In genomic region chr4:43507938-43508665, GRCm38 (mm10) we compare ENCODE assay signal across 8 mouse cellular contexts. TPM values are rescaled to one million over a fixed set of nuclear protein-coding genes. Genes with fewer than 3 reads are reported as not detected.
DNase-seq lines count a peak whose midpoint lies in the region; ATAC-seq and TF ChIP-seq lines count a peak whose summit lies in the region.

No protein-coding gene starts in this region.

- H3K27me3 ChIP-seq in heart, embryonic 14.5 days (ENCODE audit: control insufficient read depth, insufficient read depth, low read length), result no peaks in the 10 kb centered on the region
- H3K27me3 ChIP-seq in hindbrain, postnatal 0 days (ENCODE audit: insufficient read depth, low read length), result 0 out of 2 replicates have a peak, but pooled peaks cover 4% of the 10 kb centered on the region

- peak overlapping the region; percentile 76 for H3K9ac ChIP-seq in heart, embryonic 14.5 days (ENCODE audit: low read length)
- 0 out of 2 replicates have a peak overlapping the region, but pooled peaks have one; percentile 10 for H3K9ac ChIP-seq in hindbrain, postnatal 0 days (replicated peaks; ENCODE audit: low read length)

- 4% methylated on average over 21 of the region's 22 CpGs for WGBS in heart, embryonic 14.5 days
- 14% methylated on average over 21 of the region's 22 CpGs for WGBS in hindbrain, postnatal 0 days
- WGBS in macrophage (ENCODE audit: missing documents), result 5% methylated on average over 19 of the region's 22 CpGs

- H3K36me3 ChIP-seq in heart, embryonic 14.5 days (ENCODE audit: control insufficient read depth, insufficient read depth, low read length), result no peaks in the 10 kb centered on the region
- H3K36me3 ChIP-seq in hindbrain, postnatal 0 days (ENCODE audit: insufficient read depth, low read length), result no peaks in the 10 kb centered on the region
- H3K36me3 ChIP-seq in macrophage (ENCODE audit: inconsistent target), result no peaks in the 10 kb centered on the region

- H3K79me2 ChIP-seq in macrophage (ENCODE audit: inconsistent target), result no peaks in the 10 kb centered on the region

- ATAC-seq in heart, embryonic 14.5 days (ENCODE audit: insufficient number of reproducible peaks, insufficient read depth, low FRiP score, low read depth), result peak; percentile 25; the same call in 1 of the 2 replicates
- ATAC-seq in hindbrain, postnatal 0 days, result peak; percentile 34; the same call in 1 of the 2 replicates

- peak overlapping the region; percentile 63 to 69; a peak in 3 of 4 replicates for H3K27ac ChIP-seq in heart, embryonic 14.5 days (replicated peaks in 1 of 2; ENCODE audit: control insufficient read depth in 1 of 2, insufficient read depth in 1 of 2, low read depth in 2 of 2, low read length in 2 of 2)
- H3K27ac ChIP-seq in hindbrain, postnatal 0 days, result no peak overlapping the region
- peak overlapping the region; percentile 64 for H3K27ac ChIP-seq in macrophage

- peak overlapping the region; percentile 55 to 74 for H3K4me3 ChIP-seq in heart, embryonic 14.5 days (ENCODE audit: control insufficient read depth in 1 of 2, insufficient read depth in 1 of 2, low read depth in 1 of 2, low read length in 2 of 2)
- H3K4me3 ChIP-seq in hindbrain, postnatal 0 days (ENCODE audit: low read length), result peak overlapping the region; percentile 21
- H3K4me3 ChIP-seq in macrophage (ENCODE audit: inconsistent target), result peak overlapping the region; percentile 62

- H3K4me1 ChIP-seq in heart, embryonic 14.5 days (ENCODE audit: control insufficient read depth in 2 of 2, insufficient read depth in 2 of 2, low read length in 2 of 2), result peaks cover 12 to 18% of the 10 kb centered on the region in 2 experiments
- H3K4me1 ChIP-seq in hindbrain, postnatal 0 days (ENCODE audit: insufficient read depth, low read length), result peaks cover 7% of the 10 kb centered on the region; the same call in 1 of the 2 replicates

- TF ChIP-seq CTCF in hindbrain, postnatal 0 days (IDR thresholded peaks at IDR 0.05; ENCODE audit: low read depth), result no peak

- H3K4me2 ChIP-seq in heart, embryonic 14.5 days (ENCODE audit: low read length), result peak overlapping the region; percentile 91
- H3K4me2 ChIP-seq in hindbrain, postnatal 0 days (ENCODE audit: low read depth, low read length), result peak overlapping the region; percentile 53

- H3K9me3 ChIP-seq in heart, embryonic 14.5 days (ENCODE audit: control insufficient read depth, low read length), result no peaks in the 10 kb centered on the region
- no peaks in the 10 kb centered on the region for H3K9me3 ChIP-seq in hindbrain, postnatal 0 days (ENCODE audit: low read length)

- DNase-seq in heart, postnatal 4 days, result no peak
- peak; percentile 54 to 55 for DNase-seq in cerebellum, postnatal 25 days
- DNase-seq in hindbrain, postnatal 0 days (ENCODE audit: low spot score), result no peak
- DNase-seq in frontal cortex, adult 2 months (ENCODE audit: extremely low spot score in 1 of 2, low spot score in 1 of 2), result no peak
- DNase-seq in left cerebral cortex, adult 11 months (ENCODE audit: low spot score), result no peak
- no peak for DNase-seq in right cerebral cortex, postnatal 36 days (ENCODE audit: low spot score in 2 of 2)

RNA-seq across cellular contexts. Expression of gene Car9, which starts 1.3 kb away (rescaled TPM):
- polyA plus RNA-seq in heart, embryonic 14.5 days (2014; fragmentation: Nextera tagmentation; extraction: Ambion mirVana), result 2.1 and 2.4 TPM in 2 replicates
- under 1 TPM; 0.74 to 0.97 TPM for total RNA-seq in heart, postnatal 4 days (2021)
- 0.26 TPM in 1 of 2 replicates, not detected in the other for total RNA-seq in hindbrain, postnatal 0 days (2014; rRNA removed)
- polyA plus RNA-seq in hindbrain, postnatal 0 days (2015; fragmentation: Nextera tagmentation; extraction: Ambion mirVana), result 0.50 and 1.1 TPM in 2 replicates
- total RNA-seq in macrophage (2018; cell fraction: chromatin; rRNA removed), result 10 to 100 TPM in 8 of 26 experiments, 1 to 10 TPM in 17, under 1 TPM in 1; 0.49 to 20.4 (median 6.1) TPM
- 1 to 10 TPM; 2.9 to 7.9 (median 4.4) TPM for total RNA-seq in macrophage (2018; cell fraction: cytosol; rRNA removed)
- 10 to 100 TPM in 7 of 26 experiments, 1 to 10 TPM in 16, under 1 TPM in 3; 0.75 to 14.9 (median 5.7) TPM for total RNA-seq in macrophage (2018; cell fraction: nucleus; rRNA removed)
- polyA plus RNA-seq in macrophage (2018), result 3.0 to 7.4 TPM (median 4.9 TPM) in 3 replicates
- 0.11 and 0.14 TPM in 2 replicates for polyA plus RNA-seq in frontal cortex, adult 2 months (2012; rRNA removed)

RNA-seq across cellular contexts. Expression of gene Arhgef39, which starts 8.6 kb away (rescaled TPM):
- polyA plus RNA-seq in heart, embryonic 14.5 days (2014; fragmentation: Nextera tagmentation; extraction: Ambion mirVana), result 28.7 and 31.0 TPM in 2 replicates
- total RNA-seq in heart, postnatal 4 days (2021), result 10 to 100 TPM; 14.0 to 15.7 TPM
- 6.9 and 20.6 TPM in 2 replicates for total RNA-seq in hindbrain, postnatal 0 days (2014; rRNA removed)
- polyA plus RNA-seq in hindbrain, postnatal 0 days (2015; fragmentation: Nextera tagmentation; extraction: Ambion mirVana), result 4.5 and 8.0 TPM in 2 replicates
- total RNA-seq in macrophage (2018; cell fraction: chromatin; rRNA removed), result 10 to 100 TPM in 8 of 26 experiments, 1 to 10 TPM in 17, under 1 TPM in 1; 0.74 to 16.2 (median 6.9) TPM
- 1 to 10 TPM in 22 of 26 experiments, under 1 TPM in 4; 0.24 to 3.3 (median 1.3) TPM for total RNA-seq in macrophage (2018; cell fraction: cytosol; rRNA removed)
- total RNA-seq in macrophage (2018; cell fraction: nucleus; rRNA removed), result 10 to 100 TPM in 4 of 26 experiments, 1 to 10 TPM in 20, under 1 TPM in 1, not detected in 1; 0.58 to 20.9 (median 6.2) TPM
- polyA plus RNA-seq in macrophage (2018), result 0.69 to 2.4 TPM (median 1.2 TPM) in 3 replicates
- 1.3 and 1.6 TPM in 2 replicates for polyA plus RNA-seq in frontal cortex, adult 2 months (2012; rRNA removed)

RNA-seq across cellular contexts. Expression of gene Ccdc107, which starts 15.4 kb away (rescaled TPM):
- 76.5 and 85.8 TPM in 2 replicates for polyA plus RNA-seq in heart, embryonic 14.5 days (2014; fragmentation: Nextera tagmentation; extraction: Ambion mirVana)
- 10 to 100 TPM; 33.3 to 36.9 TPM for total RNA-seq in heart, postnatal 4 days (2021)
- 36.6 and 89.9 TPM in 2 replicates for total RNA-seq in hindbrain, postnatal 0 days (2014; rRNA removed)
- polyA plus RNA-seq in hindbrain, postnatal 0 days (2015; fragmentation: Nextera tagmentation; extraction: Ambion mirVana), result 104 and 108 TPM in 2 replicates
- total RNA-seq in macrophage (2018; cell fraction: chromatin; rRNA removed), result 10 to 100 TPM in 21 of 26 experiments, 1 to 10 TPM in 5; 3.7 to 31.8 (median 17.7) TPM
- 10 to 100 TPM; 15.7 to 30.8 (median 22.4) TPM for total RNA-seq in macrophage (2018; cell fraction: cytosol; rRNA removed)
- total RNA-seq in macrophage (2018; cell fraction: nucleus; rRNA removed), result 10 to 100 TPM in 25 of 26 experiments, 1 to 10 TPM in 1; 7.9 to 38.1 (median 20.2) TPM
- 24.0 to 38.6 TPM (median 24.2 TPM) in 3 replicates for polyA plus RNA-seq in macrophage (2018)
- 88.4 and 126 TPM in 2 replicates for polyA plus RNA-seq in frontal cortex, adult 2 months (2012; rRNA removed)

RNA-seq across cellular contexts. Expression of gene Tpm2, which starts 15.5 kb away (rescaled TPM):
- 142 and 159 TPM in 2 replicates for polyA plus RNA-seq in heart, embryonic 14.5 days (2014; fragmentation: Nextera tagmentation; extraction: Ambion mirVana)
- 100 to 1,000 TPM; 104 to 136 TPM for total RNA-seq in heart, postnatal 4 days (2021)
- 2.4 and 5.9 TPM in 2 replicates for total RNA-seq in hindbrain, postnatal 0 days (2014; rRNA removed)
- polyA plus RNA-seq in hindbrain, postnatal 0 days (2015; fragmentation: Nextera tagmentation; extraction: Ambion mirVana), result 7.7 and 9.4 TPM in 2 replicates
- 10 to 100 TPM in 1 of 26 experiments, 1 to 10 TPM in 2, under 1 TPM in 1, not detected in 22; 0.49 to 30.4 (median 2.4) TPM for total RNA-seq in macrophage (2018; cell fraction: chromatin; rRNA removed)
- under 1 TPM in 15 of 26 experiments, not detected in 11; 0.09 to 0.36 (median 0.17) TPM for total RNA-seq in macrophage (2018; cell fraction: cytosol; rRNA removed)
- total RNA-seq in macrophage (2018; cell fraction: nucleus; rRNA removed), result 1 to 10 TPM in 1 of 26 experiments, under 1 TPM in 2, not detected in 23; 0.29 to 3.5 (median 0.30) TPM
- 0.17 to 0.46 TPM in 2 of 3 replicates, not detected in the other for polyA plus RNA-seq in macrophage (2018)
- 11.8 and 15.7 TPM in 2 replicates for polyA plus RNA-seq in frontal cortex, adult 2 months (2012; rRNA removed)

RNA-seq across cellular contexts. Expression of gene Sit1, which starts 24.6 kb away (rescaled TPM):
- polyA plus RNA-seq in heart, embryonic 14.5 days (2014; fragmentation: Nextera tagmentation; extraction: Ambion mirVana), result not detected in 2 replicates
- total RNA-seq in heart, postnatal 4 days (2021), result not detected
- 0.90 TPM in 1 of 2 replicates, not detected in the other for total RNA-seq in hindbrain, postnatal 0 days (2014; rRNA removed)
- polyA plus RNA-seq in hindbrain, postnatal 0 days (2015; fragmentation: Nextera tagmentation; extraction: Ambion mirVana), result not detected in 2 replicates
- total RNA-seq in macrophage (2018; cell fraction: chromatin; rRNA removed), result not detected
- not detected for total RNA-seq in macrophage (2018; cell fraction: cytosol; rRNA removed)
- total RNA-seq in macrophage (2018; cell fraction: nucleus; rRNA removed), result not detected
- polyA plus RNA-seq in macrophage (2018), result not detected in 3 replicates
- polyA plus RNA-seq in frontal cortex, adult 2 months (2012; rRNA removed), result 0.16 TPM in 1 of 2 replicates, not detected in the other

Comparison
In these comparisons a context has a peak if more than half of its experiments do, and no peak if none do; other contexts are left out.
1. DNase-seq: peak in cerebellum, postnatal 25 days (2 of 2); none in heart, postnatal 4 days (single experiment), hindbrain, postnatal 0 days (single experiment), frontal cortex, adult 2 months (0 of 2), left cerebral cortex, adult 11 months (single experiment) and right cerebral cortex, postnatal 36 days (0 of 2).
2. Peak in every context shown above with its lines, with median percentiles within 50 percentile points of each other: H3K4me3 ChIP-seq.